Mouse (Mus musculus) thymus, adult 2 months (tissue): ENCODE results near the gene Chchd1.

Source experiments
- CTCF ChIP-seq: fragments of 200-500 bp; IDR thresholded peaks from 2 replicates; pipeline ENCODE4 v1.5.1; 2012; ENCODE audit warnings: mild to moderate bottlenecking, control low read depth, low read length, moderate library complexity, borderline replicate concordance; ENCODE audit not compliant: control insufficient read depth, poor library complexity, insufficient read depth; ENCODE audit errors: extremely low read depth
- POLR2A ChIP-seq: fragments of 200-500 bp; IDR thresholded peaks from 2 replicates; pipeline ENCODE4 v1.6.1; 2012; ENCODE audit warnings: mild to moderate bottlenecking, low read length, control low read depth, moderate library complexity; ENCODE audit not compliant: control insufficient read depth, poor library complexity, insufficient read depth; ENCODE audit errors: extremely low read depth

DNA sequence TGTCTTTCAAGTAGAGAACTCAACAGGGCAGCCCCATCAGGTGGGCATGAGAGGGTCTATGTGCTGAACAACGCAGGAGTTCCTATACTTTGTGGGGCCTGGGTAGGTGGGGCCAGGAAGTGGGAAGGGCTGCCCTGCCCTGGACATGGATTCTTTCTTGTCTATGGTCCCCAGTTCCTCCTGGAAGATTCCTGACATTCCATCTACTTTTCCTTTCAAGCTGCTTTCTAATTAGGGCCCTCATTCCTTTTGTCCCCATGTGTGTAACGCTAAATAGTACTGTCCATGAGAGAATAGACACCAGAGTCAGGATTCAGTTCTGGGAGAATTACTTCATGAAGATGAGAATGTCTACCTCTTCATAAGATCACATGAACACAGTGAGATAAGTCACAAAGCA, 39.2 kb upstream of the Chchd1 start:
- TF ChIP-seq POLR2A = no peak
- no peak for TF ChIP-seq CTCF
